ENCODE assay signal across 31 mouse cellular contexts in genomic region chr8:72348956-72349355, GRCm38 (mm10). TPM values are rescaled to one million over a fixed set of nuclear protein-coding genes. Genes with fewer than 3 reads are reported as not detected.
DNase-seq lines count a peak whose midpoint lies in the region; TF ChIP-seq lines count a peak whose summit lies in the region.
"Had no signal": no experiment of that assay in that cellular context is flagged by ENCODE, and none has a peak within 500 bp of the region (broad histone marks: within the 10 kb centered on the region; RNA-seq: fewer than 3 reads in every experiment).

No protein-coding gene starts in this region.

- H3K27ac ChIP-seq in layer of hippocampus, adult 2 months, result peak overlapping the region; percentile 54; the same call in 1 of the 2 replicates
- H3K27ac ChIP-seq in spleen, adult 2 months (ENCODE audit: insufficient read depth, low read length), result peak overlapping the region; percentile 95
- no peak overlapping the region for H3K27ac ChIP-seq in hindbrain, embryonic 10.5 days
- H3K27ac ChIP-seq: embryonic facial prominence, embryonic 10.5 days; embryonic facial prominence, embryonic 13.5 days; forebrain, embryonic 12.5 days; heart, embryonic 10.5 days; hindbrain, embryonic 12.5 days; hindbrain, embryonic 15.5 days; intestine, embryonic 15.5 days had no signal

- peaks cover 60% of the 10 kb centered on the region for H3K4me1 ChIP-seq in spleen, adult 2 months (ENCODE audit: control insufficient read depth, insufficient read depth, insufficient read length)
- no peaks in the 10 kb centered on the region for H3K4me1 ChIP-seq in hindbrain, embryonic 10.5 days (replicated peaks)
- H3K4me1 ChIP-seq: embryonic facial prominence, embryonic 10.5 days; embryonic facial prominence, embryonic 13.5 days; forebrain, embryonic 12.5 days; forebrain, embryonic 15.5 days; hindbrain, embryonic 12.5 days; hindbrain, embryonic 15.5 days; intestine, embryonic 15.5 days had no signal

- H3K4me3 ChIP-seq in layer of hippocampus, adult 2 months, result no peak overlapping the region
- H3K4me3 ChIP-seq in spleen, adult 2 months (ENCODE audit: extremely low read depth, insufficient read depth, insufficient read length), result no peak overlapping the region
- no peak overlapping the region for H3K4me3 ChIP-seq in hindbrain, embryonic 10.5 days
- H3K4me3 ChIP-seq: embryonic facial prominence, embryonic 10.5 days; embryonic facial prominence, embryonic 13.5 days; erythroblast, embryonic 14.5 days; forebrain, embryonic 12.5 days; forebrain, embryonic 15.5 days; heart, adult 2 months; heart, embryonic 10.5 days; heart, embryonic 13.5 days; hindbrain, embryonic 12.5 days; hindbrain, embryonic 15.5 days; intestine, embryonic 15.5 days had no signal

- DNase-seq in layer of hippocampus, adult 2 months (ENCODE audit: low spot score in 2 of 2), result no peak
- no peak for DNase-seq in layer of hippocampus, postnatal 36 days
- DNase-seq in spleen, adult 2 months (ENCODE audit: low read depth in 1 of 2, low spot score in 2 of 2), result no peak
- DNase-seq in spleen, postnatal 10 days (ENCODE audit: low spot score in 2 of 2), result no peak
- DNase-seq in R1 (ENCODE audit: low read depth, low spot score), result peak; percentile 73
- peak; percentile 52 for DNase-seq in induced T-regulatory cell, adult 2 months (ENCODE audit: low read depth)
- no peak for DNase-seq in right cerebral cortex, postnatal 4 days
- DNase-seq in hindbrain, embryonic 10.5 days (ENCODE audit: low spot score), result no peak
- DNase-seq: adrenal gland, adult 2 months; adrenal gland, postnatal 14 days; cerebellum, adult 11-12 months; cerebellum, adult 8-10 months; cerebellum, postnatal 10 days; cerebellum, postnatal 36 days; embryo, embryonic 11 days; gastrocnemius, postnatal 25 days; heart, adult 2 months; heart, postnatal 14 days; heart, postnatal 4 days had no signal

- 91% methylated on average over 1 of the region's 1 CpGs for WGBS in spleen, adult 2 months
- 82% methylated on average over 1 of the region's 1 CpGs for WGBS in hindbrain, embryonic 10.5 days

- no peaks in the 10 kb centered on the region for H3K27me3 ChIP-seq in spleen, adult 2 months (ENCODE audit: control insufficient read depth, insufficient read depth, low read length)
- no peaks in the 10 kb centered on the region for H3K27me3 ChIP-seq in hindbrain, embryonic 10.5 days (ENCODE audit: insufficient read depth, poor library complexity, severe bottlenecking)
- H3K27me3 ChIP-seq: CH12.LX; embryonic facial prominence, embryonic 13.5 days; forebrain, embryonic 12.5 days; forebrain, embryonic 15.5 days; heart, embryonic 13.5 days; hindbrain, embryonic 12.5 days; hindbrain, embryonic 15.5 days; intestine, embryonic 15.5 days had no signal

- no peak for TF ChIP-seq POLR2A in spleen, adult 2 months (IDR thresholded peaks at IDR 0.05; ENCODE audit: low read depth, low read length)

- no peaks in the 10 kb centered on the region for H3K9me3 ChIP-seq in hindbrain, embryonic 10.5 days
- H3K9me3 ChIP-seq: embryonic facial prominence, embryonic 10.5 days; embryonic facial prominence, embryonic 13.5 days; forebrain, embryonic 12.5 days; forebrain, embryonic 15.5 days; heart, embryonic 10.5 days; heart, embryonic 13.5 days; hindbrain, embryonic 12.5 days; hindbrain, embryonic 15.5 days; intestine, embryonic 15.5 days had no signal

- TF ChIP-seq CTCF in layer of hippocampus, adult 2 months (conservative IDR thresholded peaks at IDR 0.05), result no peak
- TF ChIP-seq CTCF in spleen, adult 2 months (IDR thresholded peaks at IDR 0.05; ENCODE audit: extremely low read depth, insufficient read depth, insufficient read length, insufficient replicate concordance), result no peak

- no peaks in the 10 kb centered on the region for H3K36me3 ChIP-seq in spleen, adult 2 months (ENCODE audit: control insufficient read depth, insufficient read depth, low read length)
- peaks cover 79% of the 10 kb centered on the region for H3K36me3 ChIP-seq in hindbrain, embryonic 10.5 days
- H3K36me3 ChIP-seq: intestine, embryonic 15.5 days had no signal

RNA-seq across cellular contexts. Expression of gene Klf2, which starts 30.1 kb away (rescaled TPM):
- 10 to 100 TPM in 1 of 2 experiments, 1 to 10 TPM in 1; 9.1 to 17.4 TPM for total RNA-seq in layer of hippocampus, adult 2 months (2021)
- total RNA-seq in layer of hippocampus, postnatal 36 days (2021), result 10 to 100 TPM; 16.4 to 18.5 TPM
- 219 and 378 TPM in 2 replicates for polyA plus RNA-seq in spleen, adult 2 months (2012; rRNA removed)
- polyA plus RNA-seq in hindbrain, embryonic 10.5 days (2016; fragmentation: Nextera tagmentation; extraction: Ambion mirVana), result 3.9 and 5.8 TPM in 2 replicates
- total RNA-seq: MEL had no signal

RNA-seq across cellular contexts. Expression of gene Gm10282, which starts 43.9 kb away (rescaled TPM):
- 1 to 10 TPM; 6.7 to 7.9 TPM for total RNA-seq in layer of hippocampus, adult 2 months (2021)
- 1 to 10 TPM; 7.7 to 9.7 TPM for total RNA-seq in layer of hippocampus, postnatal 36 days (2021)
- 1.4 and 1.7 TPM in 2 replicates for polyA plus RNA-seq in spleen, adult 2 months (2012; rRNA removed)
- polyA plus RNA-seq in hindbrain, embryonic 10.5 days (2016; fragmentation: Nextera tagmentation; extraction: Ambion mirVana), result 31.5 and 33.0 TPM in 2 replicates

Comparison
In these comparisons a context has a peak if more than half of its experiments do, and no peak if none do; other contexts are left out.
1. DNase-seq: peak in R1 (single experiment) and induced T-regulatory cell, adult 2 months (single experiment); none in layer of hippocampus, adult 2 months (0 of 2), layer of hippocampus, postnatal 36 days (0 of 2), spleen, adult 2 months (0 of 2), spleen, postnatal 10 days (0 of 2), right cerebral cortex, postnatal 4 days (single experiment) and hindbrain, embryonic 10.5 days (single experiment).